Mouse (Mus musculus): ENCODE data around the gene Kcnj1. TPM values are rescaled to one million over a fixed set of nuclear protein-coding genes. Genes with fewer than 3 reads are reported as not detected.

Gene Kcnj1
- polyA plus RNA-seq, 1 experiment: not detected

DNA sequence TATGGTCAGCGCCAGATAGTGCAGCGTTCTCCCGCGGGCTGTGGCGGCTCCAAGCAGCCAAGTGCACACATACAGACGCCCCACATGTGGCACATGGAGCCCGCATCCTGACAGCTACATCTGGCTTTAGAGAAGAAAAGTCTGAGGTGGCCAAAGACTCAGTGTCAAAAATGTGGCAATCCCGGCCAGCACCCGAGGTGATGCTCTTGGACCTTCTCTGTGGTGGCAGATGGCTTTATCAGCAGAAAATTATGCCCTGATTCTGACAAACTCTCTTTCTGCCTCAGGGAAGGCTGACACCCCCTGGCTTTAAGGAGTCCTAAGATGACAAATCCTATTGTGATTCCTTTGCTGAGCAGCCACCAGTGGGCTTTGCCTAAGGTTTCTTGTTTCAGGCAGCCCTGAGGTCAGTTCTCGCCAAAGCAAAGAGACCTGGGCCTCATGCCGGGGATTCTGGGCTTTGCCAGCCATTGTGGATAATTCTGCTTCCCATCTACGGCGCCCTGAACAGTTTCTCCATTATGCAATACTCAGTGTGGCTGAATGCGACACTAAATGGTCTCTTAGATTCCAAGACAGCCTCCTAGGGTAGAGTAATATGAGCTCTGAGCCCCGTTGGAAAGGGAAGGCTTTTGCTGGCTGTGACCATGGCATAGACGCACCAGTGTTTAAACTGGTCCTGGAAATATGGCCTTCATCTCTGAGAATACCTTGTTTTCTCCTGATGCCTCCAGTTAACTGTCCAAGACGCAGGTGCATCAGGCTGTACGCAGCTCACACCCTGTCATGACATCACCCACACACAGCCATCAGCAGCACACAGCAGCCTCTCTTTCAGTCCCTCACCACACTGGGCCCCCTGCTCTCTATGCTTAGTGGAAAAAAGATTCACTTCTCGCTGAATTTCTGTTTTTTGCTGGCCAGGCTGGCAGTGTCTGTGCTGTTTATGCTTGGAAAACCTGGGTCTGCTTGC lies 62.2 kb downstream of the Kcnj1 start:
- peak; percentile 10 for DNase-seq
- 27% methylated on average over 19 of the region's 19 CpGs for WGBS
- H3K27me3 ChIP-seq (ENCODE audit: control insufficient read depth, insufficient read depth, low read length): no peaks in the 10 kb centered on the region
- no peak overlapping the region for H3K27ac ChIP-seq (ENCODE audit: insufficient read depth, low read length)
- H3K4me1 ChIP-seq (ENCODE audit: control insufficient read depth, insufficient read depth, low read length): no peaks in the 10 kb centered on the region
- TF ChIP-seq POLR2A (IDR thresholded peaks at IDR 0.05; ENCODE audit: borderline replicate concordance, insufficient read depth, low read length) (no peak), CTCF (IDR thresholded peaks at IDR 0.05; ENCODE audit: borderline replicate concordance, insufficient read depth, low read depth, low read length) (0 out of 2 replicates have a peak, but pooled peaks have one; percentile 8)
- H3K4me3 ChIP-seq (replicated peaks; ENCODE audit: insufficient read depth, low read depth, low read length): no peak overlapping the region

- H3K27ac ChIP-seq (ENCODE audit: insufficient read depth, low read length): no peak overlapping the region
- TF ChIP-seq POLR2A (IDR thresholded peaks at IDR 0.05; ENCODE audit: borderline replicate concordance, insufficient read depth, low read length) (no peak), CTCF (IDR thresholded peaks at IDR 0.05; ENCODE audit: borderline replicate concordance, insufficient read depth, low read depth, low read length) (no peak)
- no peak overlapping the region for H3K4me3 ChIP-seq (replicated peaks; ENCODE audit: insufficient read depth, low read depth, low read length)
- H3K27me3 ChIP-seq (ENCODE audit: control insufficient read depth, insufficient read depth, low read length): no peaks in the 10 kb centered on the region
- WGBS: 64% methylated on average over 3 of the region's 3 CpGs
- no peak for DNase-seq
- H3K4me1 ChIP-seq (ENCODE audit: control insufficient read depth, insufficient read depth, low read length): no peaks in the 10 kb centered on the region
These were observed 70.8 kb downstream of the Kcnj1 start for GRCm38 (mm10) chr9:32443115-32443514.

GRCm38 (mm10) chr9:32443817-32444216 lies 71.5 kb downstream of the Kcnj1 start:
- Histone ChIP-seq H3K27me3 (ENCODE audit: control insufficient read depth, insufficient read depth, low read length) (no peaks in the 10 kb centered on the region), H3K4me1 (ENCODE audit: control insufficient read depth, insufficient read depth, low read length) (no peaks in the 10 kb centered on the region), H3K27ac (ENCODE audit: insufficient read depth, low read length) (no peak overlapping the region), H3K4me3 (replicated peaks; ENCODE audit: insufficient read depth, low read depth, low read length) (no peak overlapping the region)
- WGBS: 36% methylated on average over 6 of the region's 6 CpGs
- TF ChIP-seq CTCF (IDR thresholded peaks at IDR 0.05; ENCODE audit: borderline replicate concordance, insufficient read depth, low read depth, low read length) (no peak), POLR2A (IDR thresholded peaks at IDR 0.05; ENCODE audit: borderline replicate concordance, insufficient read depth, low read length) (no peak)
- DNase-seq: no peak

DNA sequence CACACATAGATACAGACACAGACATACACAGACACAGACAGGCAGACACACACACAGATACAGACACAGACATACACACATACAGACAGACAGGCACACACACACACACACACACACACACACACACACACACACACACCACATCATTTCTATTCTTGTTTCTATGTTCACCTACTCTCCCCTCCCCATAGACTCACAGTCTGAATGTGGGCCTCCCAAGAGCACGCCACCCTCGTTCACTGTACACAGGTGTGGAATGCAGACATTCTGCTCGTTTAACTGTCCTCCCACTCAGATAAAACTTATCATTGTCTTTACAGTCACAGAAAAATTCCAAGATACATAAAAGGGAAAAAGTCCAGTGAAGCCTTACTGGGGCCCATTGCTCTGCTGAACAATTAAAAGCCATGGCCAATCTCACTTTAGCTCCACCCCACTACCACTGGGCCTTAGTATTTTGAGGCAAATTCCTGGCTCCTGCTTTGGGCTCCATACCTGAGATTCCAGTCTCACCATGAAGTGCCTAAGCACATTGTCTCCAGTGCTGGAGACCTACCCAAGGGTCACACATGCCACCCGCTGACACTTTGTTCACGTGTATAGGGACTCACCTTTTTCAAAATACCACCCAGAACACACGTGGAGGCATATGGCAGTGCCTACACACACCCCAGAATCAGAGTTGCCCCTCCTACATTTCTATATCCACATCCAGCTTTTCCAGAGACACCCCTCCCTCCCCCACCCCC lies 72.3 kb downstream of the Kcnj1 start:
- Histone ChIP-seq H3K4me3 (replicated peaks; ENCODE audit: insufficient read depth, low read depth, low read length) (no peak overlapping the region), H3K27ac (ENCODE audit: insufficient read depth, low read length) (no peak overlapping the region), H3K27me3 (ENCODE audit: control insufficient read depth, insufficient read depth, low read length) (no peaks in the 10 kb centered on the region), H3K4me1 (ENCODE audit: control insufficient read depth, insufficient read depth, low read length) (no peaks in the 10 kb centered on the region)
- WGBS: 88% methylated on average over 6 of the region's 6 CpGs
- DNase-seq: no peak
- TF ChIP-seq POLR2A (IDR thresholded peaks at IDR 0.05; ENCODE audit: borderline replicate concordance, insufficient read depth, low read length) (no peak), CTCF (IDR thresholded peaks at IDR 0.05; ENCODE audit: borderline replicate concordance, insufficient read depth, low read depth, low read length) (no peak)

- no peak for DNase-seq
- H3K4me3 ChIP-seq (replicated peaks; ENCODE audit: insufficient read depth, low read depth, low read length): no peak overlapping the region
- TF ChIP-seq CTCF (IDR thresholded peaks at IDR 0.05; ENCODE audit: borderline replicate concordance, insufficient read depth, low read depth, low read length) (no peak), POLR2A (IDR thresholded peaks at IDR 0.05; ENCODE audit: borderline replicate concordance, insufficient read depth, low read length) (no peak)
- WGBS: 67% methylated on average over 3 of the region's 3 CpGs
- no peaks in the 10 kb centered on the region for H3K4me1 ChIP-seq (ENCODE audit: control insufficient read depth, insufficient read depth, low read length)
- no peak overlapping the region for H3K27ac ChIP-seq (ENCODE audit: insufficient read depth, low read length)
- no peaks in the 10 kb centered on the region for H3K27me3 ChIP-seq (ENCODE audit: control insufficient read depth, insufficient read depth, low read length)
These were observed 73.5 kb downstream of the Kcnj1 start for GRCm38 (mm10) chr9:32445789-32446188.

DNA sequence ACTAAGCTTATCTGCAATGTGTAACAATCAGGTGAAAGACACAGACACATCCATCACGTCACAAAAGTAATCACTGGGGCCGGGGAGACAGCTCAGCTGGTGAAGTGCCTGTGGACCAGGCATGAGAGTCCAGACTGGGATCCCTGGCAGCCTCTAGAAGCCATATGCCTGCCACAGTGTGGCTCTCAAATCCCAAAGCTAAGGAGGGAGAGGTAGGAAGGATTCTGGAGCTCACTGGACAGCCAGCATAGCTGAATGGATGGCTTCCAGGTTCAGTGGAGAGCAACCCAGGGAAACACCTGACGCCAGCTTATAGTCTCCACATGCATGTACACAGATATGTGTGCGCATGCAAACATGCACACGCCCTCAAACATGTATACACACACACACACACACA lies 76.5 kb downstream of the Kcnj1 start:
- WGBS: 33% methylated on average over 5 of the region's 5 CpGs
- no peaks in the 10 kb centered on the region for H3K27me3 ChIP-seq (ENCODE audit: control insufficient read depth, insufficient read depth, low read length)
- TF ChIP-seq CTCF (IDR thresholded peaks at IDR 0.05; ENCODE audit: borderline replicate concordance, insufficient read depth, low read depth, low read length) (no peak), POLR2A (IDR thresholded peaks at IDR 0.05; ENCODE audit: borderline replicate concordance, insufficient read depth, low read length) (no peak)

More for the DNA sequence above, 76.5 kb downstream of the Kcnj1 start:
- DNase-seq: peak in 1 of 2 experiments; percentile 13
- no peak overlapping the region for H3K27ac ChIP-seq (ENCODE audit: insufficient read depth, low read length)
- no peaks in the 10 kb centered on the region for H3K4me1 ChIP-seq (ENCODE audit: control insufficient read depth, insufficient read depth, low read length)
- no peak overlapping the region for H3K4me3 ChIP-seq (replicated peaks; ENCODE audit: insufficient read depth, low read depth, low read length)

Other genes starting within 250 kb of the Kcnj1 start
- 0.21 and 0.23 TPM in 2 replicates for gene Kcnj5, start 28.1 kb upstream of the Kcnj1 start, polyA plus RNA-seq (2012; rRNA removed)
- 1.7 and 2.2 TPM in 2 replicates for gene Fli1, start 170.4 kb downstream of the Kcnj1 start, polyA plus RNA-seq (2012; rRNA removed)

Measured in cerebellum, adult 2 months (tissue).